Mouse (Mus musculus) cortical plate, adult 2 months (tissue): Measurements from ENCODE around the gene Slc52a3.

Experiments
- CTCF ChIP-seq: fragments of 200-500 bp; IDR thresholded peaks from 2 replicates; pipeline ENCODE4 v1.5.1; 2011; ENCODE audit warnings: mild to moderate bottlenecking, control low read depth, low read length; ENCODE audit not compliant: insufficient read depth; ENCODE audit errors: extremely low read depth
- POLR2A ChIP-seq: fragments of 200-500 bp; IDR thresholded peaks from 2 replicates; pipeline ENCODE4 v1.6.1; 2011; ENCODE audit warnings: mild to moderate bottlenecking, low read length, control low read depth; ENCODE audit not compliant: insufficient read depth; ENCODE audit errors: extremely low read depth

DNA sequence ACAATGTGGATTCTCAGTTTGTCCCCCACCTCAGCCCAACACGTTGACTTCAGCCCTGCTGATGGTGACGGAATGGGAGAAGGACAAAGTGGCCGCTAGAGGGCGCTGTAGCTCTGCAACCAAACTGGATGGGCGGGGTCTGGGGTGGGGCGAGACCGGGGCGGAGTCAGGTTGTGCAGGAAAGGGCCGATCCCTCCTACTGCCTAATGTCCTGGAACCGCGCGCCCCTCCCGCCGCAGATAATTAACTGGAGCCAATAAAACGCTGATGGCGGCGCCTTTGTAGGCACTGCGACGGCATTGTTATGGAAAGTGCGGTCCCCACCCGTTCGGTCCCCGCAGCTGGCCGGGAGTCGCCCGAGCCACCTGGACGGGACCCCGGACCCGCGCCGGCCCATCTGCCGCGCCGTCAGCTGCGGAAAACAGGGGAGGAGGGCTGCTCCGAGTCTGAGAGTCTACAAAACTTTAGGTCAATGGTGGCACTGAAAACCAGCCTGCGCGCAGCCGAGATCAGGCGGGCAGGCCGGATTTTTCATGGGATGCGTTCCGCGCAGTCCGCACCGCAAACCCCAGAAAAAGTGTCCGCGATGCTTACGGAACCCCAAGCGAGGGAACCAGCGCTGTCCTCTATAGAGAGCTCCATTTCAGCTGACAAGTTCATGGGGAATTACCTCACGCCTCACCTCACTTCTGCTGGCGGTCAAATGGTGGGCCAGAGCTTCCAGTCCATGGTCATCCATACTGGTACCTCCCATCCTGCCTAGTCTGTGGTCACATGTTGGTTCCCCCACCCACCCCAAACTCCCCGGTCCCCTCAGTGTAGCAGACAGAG lies 33.2 kb downstream of the Slc52a3 start:
- TF ChIP-seq CTCF, result peak; percentile 84
- no peak for TF ChIP-seq POLR2A
